Mouse (Mus musculus) CD8-positive naive resting alpha-beta T cell, adult 2 months (primary cell): ENCODE results near the gene Mlana.

Experiments
- DNase-seq, 2 experiments: peaks; one replicate each; pipeline ENCODE4 v3.0.0; 2022; ENCODE audit warnings: low read depth in 2 of 2, low spot score in 2 of 2

Mlana gene

GRCm38 (mm10) chr19:29697245-29697874 is at the start of gene Mlana:
Gene Mlana, plus strand, starts transcription at chr19:29697824.
- no peak for DNase-seq

- no peak for DNase-seq
Observed at GRCm38 (mm10) chr19:29648550-29648914, 49.1 kb upstream of the Mlana start.

GRCm38 (mm10) chr19:29649683-29650082 is 47.9 kb upstream of the Mlana start:
- DNase-seq = no peak

GRCm38 (mm10) chr19:29653768-29654265 is 43.8 kb upstream of the Mlana start:
- no peak for DNase-seq

GRCm38 (mm10) chr19:29655148-29655547 is 42.5 kb upstream of the Mlana start:
- no peak for DNase-seq

GRCm38 (mm10) chr19:29656029-29656428 is 41.6 kb upstream of the Mlana start:
- no peak for DNase-seq

- no peak for DNase-seq
Observed at GRCm38 (mm10) chr19:29656620-29657019, 41.0 kb upstream of the Mlana start.

- no peak for DNase-seq
Observed at GRCm38 (mm10) chr19:29657033-29657432, 40.6 kb upstream of the Mlana start.

GRCm38 (mm10) chr19:29657558-29657957 is 40.1 kb upstream of the Mlana start:
- no peak for DNase-seq

- no peak for DNase-seq
Observed at GRCm38 (mm10) chr19:29658836-29659235, 38.8 kb upstream of the Mlana start.

GRCm38 (mm10) chr19:29659705-29660104 is 37.9 kb upstream of the Mlana start:
- no peak for DNase-seq

- no peak for DNase-seq
Observed at GRCm38 (mm10) chr19:29660835-29661764, 36.5 kb upstream of the Mlana start.

GRCm38 (mm10) chr19:29661974-29662580 is 35.5 kb upstream of the Mlana start:
- no peak for DNase-seq

- no peak for DNase-seq
Observed at GRCm38 (mm10) chr19:29663780-29664179, 33.8 kb upstream of the Mlana start.

GRCm38 (mm10) chr19:29664934-29665333 is 32.7 kb upstream of the Mlana start:
- no peak for DNase-seq

- DNase-seq = no peak
Observed at GRCm38 (mm10) chr19:29666164-29666563, 31.5 kb upstream of the Mlana start.

GRCm38 (mm10) chr19:29666965-29667594 is 30.5 kb upstream of the Mlana start:
- DNase-seq = no peak

GRCm38 (mm10) chr19:29668135-29668534 is 29.5 kb upstream of the Mlana start:
- DNase-seq = no peak

GRCm38 (mm10) chr19:29670247-29670646 is 27.4 kb upstream of the Mlana start:
- DNase-seq = no peak

- DNase-seq = no peak
Observed at GRCm38 (mm10) chr19:29671160-29671559, 26.5 kb upstream of the Mlana start.

- DNase-seq = no peak
Observed at GRCm38 (mm10) chr19:29672660-29673059, 25.0 kb upstream of the Mlana start.
